Mouse (Mus musculus) thymus, adult 18-20 months (tissue): ENCODE measurements around the gene Prkca.

Experiments used
- DNase-seq, 2 experiments: peaks; one replicate each; pipeline ENCODE4 v3.0.0; 2022; ENCODE audit warnings: mixed read lengths in 2 of 2

Prkca gene

GRCm38 (mm10) chr11:108036339-108036738 is 307.4 kb downstream of the Prkca start:
- no peak for DNase-seq

- DNase-seq, result no peak
These were observed 308.0 kb downstream of the Prkca start for GRCm38 (mm10) chr11:108035761-108036160.

GRCm38 (mm10) chr11:108034376-108034775 is 309.4 kb downstream of the Prkca start:
- DNase-seq, result no peak

GRCm38 (mm10) chr11:108032568-108032967 is 311.2 kb downstream of the Prkca start:
- DNase-seq, result no peak

GRCm38 (mm10) chr11:108030956-108031604 is 312.6 kb downstream of the Prkca start:
- no peak for DNase-seq

- DNase-seq, result no peak
These were observed 314.4 kb downstream of the Prkca start for GRCm38 (mm10) chr11:108029321-108029720.

GRCm38 (mm10) chr11:108028398-108028797 is 315.3 kb downstream of the Prkca start:
- no peak for DNase-seq

- DNase-seq, result no peak
These were observed 317.9 kb downstream of the Prkca start for GRCm38 (mm10) chr11:108025726-108026425.

- DNase-seq, result no peak
These were observed 320.5 kb downstream of the Prkca start for GRCm38 (mm10) chr11:108023188-108023587.

- no peak for DNase-seq
These were observed 322.8 kb downstream of the Prkca start for GRCm38 (mm10) chr11:108020889-108021288.

- DNase-seq, result no peak
These were observed 328.4 kb downstream of the Prkca start for GRCm38 (mm10) chr11:108015284-108015683.

GRCm38 (mm10) chr11:108013390-108013789 is 330.3 kb downstream of the Prkca start:
- no peak for DNase-seq

- DNase-seq, result no peak
These were observed 333.3 kb downstream of the Prkca start for GRCm38 (mm10) chr11:108010465-108010864.

GRCm38 (mm10) chr11:107998891-107999290 is 344.8 kb downstream of the Prkca start:
- no peak for DNase-seq

GRCm38 (mm10) chr11:107996896-107997670 is 346.6 kb downstream of the Prkca start:
- no peak for DNase-seq

- DNase-seq, result peak in 1 of 2 experiments; percentile 10
These were observed 349.2 kb downstream of the Prkca start for GRCm38 (mm10) chr11:107994487-107994886.

- DNase-seq, result no peak
These were observed 349.9 kb downstream of the Prkca start for GRCm38 (mm10) chr11:107993792-107994191.

- no peak for DNase-seq
These were observed 351.2 kb downstream of the Prkca start for GRCm38 (mm10) chr11:107992500-107992899.

- DNase-seq, result no peak
These were observed 351.7 kb downstream of the Prkca start for GRCm38 (mm10) chr11:107991990-107992389.

GRCm38 (mm10) chr11:107989241-107989640 is 354.5 kb downstream of the Prkca start:
- DNase-seq, result no peak

- no peak for DNase-seq
These were observed 357.8 kb downstream of the Prkca start for GRCm38 (mm10) chr11:107985941-107986340.

- DNase-seq, result no peak
These were observed 359.8 kb downstream of the Prkca start for GRCm38 (mm10) chr11:107983883-107984282.

- DNase-seq, result no peak
These were observed 360.5 kb downstream of the Prkca start for GRCm38 (mm10) chr11:107983224-107983623.
